Mouse (Mus musculus) common myeloid progenitor, adult 5-6 weeks (primary cell): ENCODE data around the gene Asf1b. TPM values are rescaled to one million over a fixed set of nuclear protein-coding genes. Genes with fewer than 3 reads are reported as not detected.

Source experiments
- ATAC-seq: replicated peaks from 2 replicates; pipeline ENCODE4 v1.8.0; 2016; ENCODE audit warnings: low read depth, mild to moderate bottlenecking, moderate TSS enrichment, inconsistent platforms; ENCODE audit not compliant: poor library complexity, severe bottlenecking
- total RNA-seq: library from RNA; stranded (forward); fragments of 200-1000, 187-1606 nt; gene quantifications from 2 replicates; pipeline ENCODE4 v1.2.3, GENCODE M21; 2017

Gene Asf1b
- total RNA-seq: 20.7 and 33.8 TPM in 2 replicates

- peak; percentile 94 for ATAC-seq
Observed at GRCm38 (mm10) chr8:83955106-83955957, at the start of gene Asf1b, which contains the start of gene Gm10644. TSS of gene Asf1b (plus strand) at chr8:83955507. TSS of gene Gm10644 (minus strand) at chr8:83955205.

- ATAC-seq: no peak
Observed at GRCm38 (mm10) chr8:83908583-83908982, 46.7 kb upstream of the Asf1b start.

- no peak for ATAC-seq
Observed at GRCm38 (mm10) chr8:83909311-83909710, 46.0 kb upstream of the Asf1b start.

GRCm38 (mm10) chr8:83911809-83912731 lies 43.2 kb upstream of the Asf1b start:
- ATAC-seq: no peak

- ATAC-seq: no peak
Observed at GRCm38 (mm10) chr8:83914232-83914631, 41.1 kb upstream of the Asf1b start.

GRCm38 (mm10) chr8:83914860-83915259 lies 40.4 kb upstream of the Asf1b start:
- ATAC-seq: peak; percentile 42; the same call in 1 of the 2 replicates

- ATAC-seq: no peak
Observed at GRCm38 (mm10) chr8:83916015-83916414, 39.3 kb upstream of the Asf1b start.

- no peak for ATAC-seq
Observed at GRCm38 (mm10) chr8:83917566-83917965, 37.7 kb upstream of the Asf1b start.

- ATAC-seq: peak; percentile 72
Observed at GRCm38 (mm10) chr8:83921558-83921957, 33.7 kb upstream of the Asf1b start.

- no peak for ATAC-seq
Observed at GRCm38 (mm10) chr8:83922727-83923126, 32.6 kb upstream of the Asf1b start.

- ATAC-seq: no peak
Observed at GRCm38 (mm10) chr8:83924585-83924984, 30.7 kb upstream of the Asf1b start.

- no peak for ATAC-seq
Observed at GRCm38 (mm10) chr8:83926266-83926665, 29.0 kb upstream of the Asf1b start.

GRCm38 (mm10) chr8:83934222-83934621 lies 21.1 kb upstream of the Asf1b start:
- no peak for ATAC-seq

- ATAC-seq: no peak
Observed at GRCm38 (mm10) chr8:83934994-83935393, 20.3 kb upstream of the Asf1b start.

- no peak for ATAC-seq
Observed at GRCm38 (mm10) chr8:83935435-83935834, 19.9 kb upstream of the Asf1b start.

- ATAC-seq: no peak
Observed at GRCm38 (mm10) chr8:83937645-83938044, 17.7 kb upstream of the Asf1b start.

- no peak for ATAC-seq
Observed at GRCm38 (mm10) chr8:83938330-83938729, 17.0 kb upstream of the Asf1b start.

- no peak for ATAC-seq
Observed at GRCm38 (mm10) chr8:83941066-83941677, 14.1 kb upstream of the Asf1b start.

GRCm38 (mm10) chr8:83942446-83942845 lies 12.9 kb upstream of the Asf1b start:
- no peak for ATAC-seq

GRCm38 (mm10) chr8:83945540-83945939 lies 9.8 kb upstream of the Asf1b start:
- peak; percentile 45; the same call in 1 of the 2 replicates for ATAC-seq
